Mouse (Mus musculus) neural tube, embryonic 14.5 days (tissue): ENCODE data around the gene Hoxa3. TPM values are rescaled to one million over a fixed set of nuclear protein-coding genes. Genes with fewer than 3 reads are reported as not detected.
A peak's percentile ranks its signal among the peaks of the same experiment; 100 is the strongest.

Experiments
- ATAC-seq: fragments of 200-750 bp; cut with Nextera tagmentation; 2 replicates; pipeline ENCODE4 v1.8.0; 2017; ENCODE audit warnings: low read depth, mild to moderate bottlenecking, moderate TSS enrichment, moderate library complexity
- H3K27ac ChIP-seq: fragments of 300-500 bp; sonication (generic); 2 replicates; pipeline ENCODE4 v1.5.1; 2014; ENCODE audit warnings: low read depth, mild to moderate bottlenecking, control low read depth, low read length, moderate library complexity, mixed read lengths
- H3K27me3 ChIP-seq: fragments of 300-500 bp; sonication (generic); 2 replicates; pipeline ENCODE4 v1.6.1; 2014; ENCODE audit warnings: low read length; ENCODE audit not compliant: control insufficient read depth, insufficient read depth
- H3K36me3 ChIP-seq: fragments of 300-500 bp; sonication (generic); 2 replicates; pipeline ENCODE4 v1.6.1; 2014; ENCODE audit warnings: low read length, mixed read lengths; ENCODE audit not compliant: control insufficient read depth, insufficient read depth
- H3K4me1 ChIP-seq: fragments of 300-500 bp; sonication (generic); 2 replicates; pipeline ENCODE4 v1.6.1; 2014; ENCODE audit warnings: low read length; ENCODE audit not compliant: control insufficient read depth, insufficient read depth
- H3K4me2 ChIP-seq: fragments of 300-500 bp; sonication (generic); 2 replicates; pipeline ENCODE4 v1.6.1; 2014; ENCODE audit warnings: mild to moderate bottlenecking, low read depth, low read length, control low read depth
- H3K4me3 ChIP-seq: fragments of 300-500 bp; sonication (generic); 2 replicates; pipeline ENCODE4 v1.5.1; 2014; ENCODE audit warnings: low read depth, low read length, control low read depth, mixed read lengths
- H3K9ac ChIP-seq: fragments of 300-500 bp; sonication (generic); replicated peaks from 2 replicates; pipeline ENCODE4 v1.6.1; 2014; ENCODE audit warnings: low read depth, mild to moderate bottlenecking, control low read depth, low read length, mixed read lengths
- H3K9me3 ChIP-seq: fragments of 300-500 bp; sonication (generic); 2 replicates; pipeline ENCODE4 v1.6.1; 2016; ENCODE audit warnings: low read length; ENCODE audit not compliant: control insufficient read depth
- WGBS: fragments of 180-500 bp; shearing (Covaris S2); extraction: QIAGEN DNeasy Blood & Tissue Kit; methylation state at CpG from one replicate; pipeline ENCODE4 v1.1.7; 2014; 5-methylcytosine and 5-hydroxymethylcytosine counted together
- polyA plus RNA-seq: library from polyadenylated mRNA; unstranded; fragments of >200 nt; fragmentation: Nextera tagmentation; extraction: Ambion mirVana; gene quantifications from 2 replicates; pipeline ENCODE4 v1.2.1, GENCODE M21; 2014

Hoxa3 gene
- 10.8 and 13.4 TPM in 2 replicates for polyA plus RNA-seq

GRCm38 (mm10) chr6:52213119-52213986 is at the start of gene Hoxa3, which contains the start of gene Gm28308:
Gene Hoxa3, minus strand, starts transcription at chr6:52213336.
Gene Gm28308, minus strand, starts transcription at chr6:52213339.
- Histone ChIP-seq H3K4me2 (peak within 1 kb of the TSS; percentile 99), H3K27me3 (no peaks in the 10 kb centered on the region), H3K27ac (peak within 1 kb of the TSS; percentile 99), H3K9me3 (no peaks in the 10 kb centered on the region), H3K36me3 (no peaks in the 10 kb centered on the region), H3K4me3 (peak within 1 kb of the TSS; percentile 88), H3K4me1 (peaks cover 30% of the 10 kb centered on the region), H3K9ac (peak within 1 kb of the TSS; percentile 98)
- WGBS = 2% methylated on average over 38 of the region's 38 CpGs
- peak; percentile 76 for ATAC-seq

- ATAC-seq = no peak
- WGBS = 2% methylated on average over 24 of the region's 24 CpGs
These were observed 49.6 kb upstream of the Hoxa3 start for GRCm38 (mm10) chr6:52262463-52263320.

GRCm38 (mm10) chr6:52261751-52262462 is 48.8 kb upstream of the Hoxa3 start:
- Histone ChIP-seq H3K27me3 (peaks cover 48% of the 10 kb centered on the region), H3K4me2 (no peak overlapping the region), H3K4me1 (0 out of 2 replicates have a peak, but pooled peaks cover 4% of the 10 kb centered on the region), H3K27ac (no peak overlapping the region), H3K36me3 (no peaks in the 10 kb centered on the region), H3K9me3 (no peaks in the 10 kb centered on the region), H3K9ac (no peak overlapping the region), H3K4me3 (no peak overlapping the region)
- WGBS = 2% methylated on average over 9 of the region's 9 CpGs
- ATAC-seq = no peak

More at GRCm38 (mm10) chr6:52262463-52263320, 49.6 kb upstream of the Hoxa3 start:
- H3K27me3 ChIP-seq = peaks cover 46% of the 10 kb centered on the region
- no peak overlapping the region for H3K9ac ChIP-seq
- H3K4me3 ChIP-seq = no peak overlapping the region
- H3K4me2 ChIP-seq = no peak overlapping the region
- 0 out of 2 replicates have a peak, but pooled peaks cover 4% of the 10 kb centered on the region for H3K4me1 ChIP-seq
- no peaks in the 10 kb centered on the region for H3K9me3 ChIP-seq
- H3K27ac ChIP-seq = no peak overlapping the region
- H3K36me3 ChIP-seq = no peaks in the 10 kb centered on the region

- H3K27me3 ChIP-seq = peaks cover 48% of the 10 kb centered on the region
- 0 out of 2 replicates have a peak, but pooled peaks cover 4% of the 10 kb centered on the region for H3K4me1 ChIP-seq
- no peak within 1 kb of the TSS for H3K9ac ChIP-seq
- no peaks in the 10 kb centered on the region for H3K9me3 ChIP-seq
- peak within 1 kb of the TSS; percentile 16; the same call in 1 of the 2 replicates for H3K4me2 ChIP-seq
- ATAC-seq = peak; percentile 38; the same call in 1 of the 2 replicates
- H3K36me3 ChIP-seq = no peaks in the 10 kb centered on the region
- no peak within 1 kb of the TSS for H3K27ac ChIP-seq
- H3K4me3 ChIP-seq = peak within 1 kb of the TSS; percentile 20
- WGBS = under 1% methylated on average over 27 of the region's 72 CpGs
These were observed 47.8 kb upstream of the Hoxa3 start, which contains the start of gene Hoxa13 for GRCm38 (mm10) chr6:52260654-52261575. Gene Hoxa13, minus strand, starts transcription at chr6:52260880.

- under 1% methylated on average over 38 of the region's 39 CpGs for WGBS
- no peaks in the 10 kb centered on the region for H3K9me3 ChIP-seq
- H3K4me3 ChIP-seq = peak overlapping the region; percentile 12; the same call in 1 of the 2 replicates
- no peak overlapping the region for H3K4me2 ChIP-seq
- H3K4me1 ChIP-seq = 0 out of 2 replicates have a peak, but pooled peaks cover 4% of the 10 kb centered on the region
- H3K36me3 ChIP-seq = no peaks in the 10 kb centered on the region
- H3K27me3 ChIP-seq = peaks cover 46% of the 10 kb centered on the region
- no peak for ATAC-seq
- no peak overlapping the region for H3K9ac ChIP-seq
- no peak overlapping the region for H3K27ac ChIP-seq
These were observed 46.7 kb upstream of the Hoxa3 start for GRCm38 (mm10) chr6:52259811-52260261.

GRCm38 (mm10) chr6:52259081-52259790 is 46.1 kb upstream of the Hoxa3 start:
- Histone ChIP-seq H3K4me1 (0 out of 2 replicates have a peak, but pooled peaks cover 4% of the 10 kb centered on the region), H3K9me3 (no peaks in the 10 kb centered on the region), H3K4me2 (no peak overlapping the region), H3K36me3 (no peaks in the 10 kb centered on the region), H3K4me3 (0 out of 2 replicates have a peak overlapping the region, but pooled peaks have one; percentile 12), H3K27ac (no peak overlapping the region), H3K9ac (no peak overlapping the region), H3K27me3 (peaks cover 42% of the 10 kb centered on the region)
- no peak for ATAC-seq
- WGBS = 1% methylated on average over 24 of the region's 25 CpGs

- no peak overlapping the region for H3K27ac ChIP-seq
- WGBS = under 1% methylated on average over 6 of the region's 6 CpGs
- H3K4me3 ChIP-seq = no peak overlapping the region
- H3K27me3 ChIP-seq = peaks cover 36% of the 10 kb centered on the region
- H3K36me3 ChIP-seq = no peaks in the 10 kb centered on the region
- H3K4me1 ChIP-seq = 0 out of 2 replicates have a peak, but pooled peaks cover 4% of the 10 kb centered on the region
- H3K4me2 ChIP-seq = no peak overlapping the region
- H3K9ac ChIP-seq = no peak overlapping the region
- H3K9me3 ChIP-seq = no peaks in the 10 kb centered on the region
- no peak for ATAC-seq
These were observed 43.8 kb upstream of the Hoxa3 start for GRCm38 (mm10) chr6:52256956-52257355.
